Mouse (Mus musculus): ENCODE measurements around the gene Maml3.

DNA sequence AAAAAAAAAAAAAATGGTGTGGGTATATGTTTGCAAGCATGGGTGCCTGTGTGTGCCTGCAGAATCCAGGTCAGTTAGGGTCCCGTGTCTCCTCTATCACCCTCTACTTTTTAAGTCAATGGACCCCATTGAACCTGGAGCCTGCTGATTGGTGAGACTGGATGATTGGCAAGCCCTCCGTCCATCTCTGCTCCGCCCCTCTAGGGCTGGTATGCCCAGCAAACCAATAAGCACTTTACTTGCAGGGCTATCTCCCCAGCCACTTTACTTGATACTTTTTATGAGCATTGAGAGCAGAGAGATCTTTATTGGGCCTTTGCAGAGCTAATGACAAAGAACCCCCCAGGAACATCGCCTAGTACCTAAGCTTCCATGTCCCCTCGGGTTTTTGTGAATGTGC is 390.4 kb downstream of the Maml3 start:
- TF ChIP-seq MAX (IDR thresholded peaks at IDR 0.05) (no peak), CTCF (IDR thresholded peaks at IDR 0.05; ENCODE audit: control insufficient read depth, insufficient read depth, insufficient read length) (no peak), MYOD1 (IDR thresholded peaks at IDR 0.05; ENCODE audit: control insufficient read depth, insufficient read length, low read depth) (no peak)

All from C2C12 (cell line).